Mouse (Mus musculus) ES-E14 (cell line): ENCODE measurements around the gene Lrp1.

Experiments
- CHD2 ChIP-seq: IDR thresholded peaks from 2 replicates; pipeline ENCODE4 v1.6.1; 2014; ENCODE audit warnings: mild to moderate bottlenecking, low read depth, low read length, inconsistent platforms
- HCFC1 ChIP-seq: IDR thresholded peaks from 2 replicates; pipeline ENCODE4 v1.6.1; 2012; ENCODE audit warnings: low read length, inconsistent platforms, borderline replicate concordance; ENCODE audit not compliant: insufficient read depth
- ZC3H11A ChIP-seq: IDR thresholded peaks from 2 replicates; pipeline ENCODE4 v1.6.1; 2012; ENCODE audit warnings: low read depth, mild to moderate bottlenecking, inconsistent platforms, low read length, borderline replicate concordance
- ZNF384 ChIP-seq: IDR thresholded peaks from 2 replicates; pipeline ENCODE4 v1.6.1; 2012; ENCODE audit warnings: low read depth, low read length, inconsistent platforms

- TF ChIP-seq HCFC1, result no peak
- TF ChIP-seq CHD2, result no peak
- TF ChIP-seq ZC3H11A, result no peak
- TF ChIP-seq ZNF384, result no peak
Measured at GRCm38 (mm10) chr10:127665366-127666181, 44.6 kb upstream of the Lrp1 start.
